Comparison of ENCODE assay signal across 7 mouse cellular contexts in genomic region chr3:65929821-65930633, GRCm38 (mm10). TPM values are rescaled to one million over a fixed set of nuclear protein-coding genes. Genes with fewer than 3 reads are reported as not detected.
DNase-seq lines count a peak whose midpoint lies in the region; ATAC-seq lines count a peak whose summit lies in the region.

No protein-coding gene starts in this region.

- DNase-seq in NIH3T3 (ENCODE audit: low read depth) = peak; percentile 93
- DNase-seq in cerebellum, adult 11-12 months = peak; percentile 51
- DNase-seq in hindbrain, embryonic 14.5 days (ENCODE audit: low spot score) = peak; percentile 86
- peak; percentile 36 to 78 for DNase-seq in layer of hippocampus, postnatal 25 days (ENCODE audit: extremely low spot score in 1 of 2, low spot score in 1 of 2)
- peak; percentile 82 for DNase-seq in lung, postnatal 25 days (ENCODE audit: low spot score)
- peak; percentile 77 for DNase-seq in right cerebral cortex, adult 18-20 months

- H3K4me1 ChIP-seq in forebrain, embryonic 16.5 days (replicated peaks; ENCODE audit: control insufficient read depth, insufficient read depth, low read length) = peaks cover 10% of the 10 kb centered on the region
- peaks cover 4% of the 10 kb centered on the region; the same call in 1 of the 2 replicates for H3K4me1 ChIP-seq in hindbrain, embryonic 14.5 days (replicated peaks; ENCODE audit: control insufficient read depth, insufficient read depth, low read length)

- no peak overlapping the region for H3K27ac ChIP-seq in forebrain, embryonic 16.5 days (ENCODE audit: low read length)
- no peak overlapping the region for H3K27ac ChIP-seq in hindbrain, embryonic 14.5 days

- no peaks in the 10 kb centered on the region for H3K9me3 ChIP-seq in forebrain, embryonic 16.5 days (ENCODE audit: control insufficient read depth, low read length)
- no peaks in the 10 kb centered on the region for H3K9me3 ChIP-seq in hindbrain, embryonic 14.5 days (ENCODE audit: control insufficient read depth, low read length)

- peak overlapping the region; percentile 30; the same call in 1 of the 2 replicates for H3K4me2 ChIP-seq in forebrain, embryonic 16.5 days (ENCODE audit: low read length)
- peak overlapping the region; percentile 39 for H3K4me2 ChIP-seq in hindbrain, embryonic 14.5 days (replicated peaks)

- H3K36me3 ChIP-seq in forebrain, embryonic 16.5 days (ENCODE audit: control insufficient read depth, insufficient read depth) = no peaks in the 10 kb centered on the region
- H3K36me3 ChIP-seq in hindbrain, embryonic 14.5 days (replicated peaks; ENCODE audit: control insufficient read depth, insufficient read depth) = no peaks in the 10 kb centered on the region

- WGBS in forebrain, embryonic 16.5 days = 28% methylated on average over 20 of the region's 20 CpGs
- 22% methylated on average over 20 of the region's 20 CpGs for WGBS in hindbrain, embryonic 14.5 days

- no peak overlapping the region for H3K4me3 ChIP-seq in forebrain, embryonic 16.5 days (replicated peaks; ENCODE audit: low read length)
- 0 out of 2 replicates have a peak overlapping the region, but pooled peaks have one; percentile 2 for H3K4me3 ChIP-seq in hindbrain, embryonic 14.5 days (replicated peaks; ENCODE audit: low read length)

- peak; percentile 70 for ATAC-seq in forebrain, embryonic 16.5 days
- ATAC-seq in hindbrain, embryonic 14.5 days (ENCODE audit: low FRiP score) = peak; percentile 67

- H3K27me3 ChIP-seq in forebrain, embryonic 16.5 days (replicated peaks; ENCODE audit: control insufficient read depth, insufficient read depth, low read length) = no peaks in the 10 kb centered on the region
- H3K27me3 ChIP-seq in hindbrain, embryonic 14.5 days (ENCODE audit: control insufficient read depth, insufficient read depth, low read length) = no peaks in the 10 kb centered on the region

- H3K9ac ChIP-seq in forebrain, embryonic 16.5 days (replicated peaks; ENCODE audit: low read depth, low read length) = no peak overlapping the region
- H3K9ac ChIP-seq in hindbrain, embryonic 14.5 days = no peak overlapping the region

RNA-seq across cellular contexts. Expression of gene Ccnl1, which starts 28.0 kb away (rescaled TPM):
- 78.0 and 96.6 TPM in 2 replicates for polyA plus RNA-seq in forebrain, embryonic 16.5 days (2015; fragmentation: Nextera tagmentation; extraction: Ambion mirVana)
- polyA plus RNA-seq in hindbrain, embryonic 14.5 days (2014; fragmentation: Nextera tagmentation; extraction: Ambion mirVana) = 73.5 and 77.1 TPM in 2 replicates
- 10 to 100 TPM; 50.5 to 61.3 TPM for total RNA-seq in layer of hippocampus, postnatal 25 days (2021)
